Mouse (Mus musculus): ENCODE measurements around the gene Aspm.
"Not testable (repeated sequence)": the region's sequence is repeated elsewhere in the genome, so short reads cannot be mapped to it uniquely, and the experiment has no call there.

Gene Aspm

GRCm38 (mm10) chr1:139454340-139455225 is at the start of gene Aspm:
Gene Aspm (plus strand): TSS chr1:139454772.
- DNase-seq (ENCODE audit: extremely low spot score, low read depth, low spot score) = peak; percentile 95

- DNase-seq (ENCODE audit: extremely low spot score, low read depth, low spot score) = no peak
These were observed 48.8 kb upstream of the Aspm start for GRCm38 (mm10) chr1:139405766-139406165.

DNA sequence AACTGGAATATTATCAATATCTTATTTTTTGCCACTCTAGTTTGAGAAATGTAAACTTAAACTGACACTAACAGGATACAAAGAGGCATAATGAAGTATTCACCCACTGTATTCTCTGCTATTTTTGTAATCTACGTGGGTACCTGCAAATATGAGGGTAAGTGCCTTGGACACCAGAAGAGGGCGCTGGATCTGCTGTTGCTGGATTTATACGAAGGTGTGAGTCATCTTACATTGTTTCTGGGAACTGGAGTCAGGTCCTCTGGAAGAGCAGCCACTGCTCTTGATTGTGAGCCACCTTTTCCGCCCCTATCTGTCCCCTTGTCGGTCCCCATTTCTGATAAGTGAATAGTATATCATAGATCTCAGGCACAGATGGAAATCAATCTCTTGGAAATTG is 46.9 kb upstream of the Aspm start:
- no peak for DNase-seq (ENCODE audit: extremely low spot score, low read depth, low spot score)

DNA sequence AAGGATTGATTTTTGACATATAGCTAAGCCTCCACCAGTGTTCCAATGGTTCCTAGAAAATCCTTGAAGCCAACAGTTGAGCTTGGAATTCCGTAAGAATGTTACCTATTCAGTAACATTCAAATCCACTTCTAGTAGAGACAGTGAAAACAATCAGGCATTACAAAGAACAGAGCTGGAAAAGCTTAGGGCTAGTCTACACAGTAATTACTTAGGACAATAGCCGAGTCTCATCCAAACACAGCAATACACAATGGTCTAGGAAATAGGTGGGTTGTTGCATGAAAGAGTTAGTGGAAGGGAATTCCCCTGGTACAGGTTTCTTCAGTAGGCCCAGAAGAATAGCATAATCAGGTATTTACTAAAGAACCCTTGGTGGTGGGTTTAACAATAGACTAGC is 42.2 kb upstream of the Aspm start:
- DNase-seq (ENCODE audit: extremely low spot score, low read depth, low spot score) = not testable (repeated sequence)

- DNase-seq (ENCODE audit: extremely low spot score, low read depth, low spot score) = no peak
These were observed 41.1 kb upstream of the Aspm start for GRCm38 (mm10) chr1:139413465-139413864.

DNA sequence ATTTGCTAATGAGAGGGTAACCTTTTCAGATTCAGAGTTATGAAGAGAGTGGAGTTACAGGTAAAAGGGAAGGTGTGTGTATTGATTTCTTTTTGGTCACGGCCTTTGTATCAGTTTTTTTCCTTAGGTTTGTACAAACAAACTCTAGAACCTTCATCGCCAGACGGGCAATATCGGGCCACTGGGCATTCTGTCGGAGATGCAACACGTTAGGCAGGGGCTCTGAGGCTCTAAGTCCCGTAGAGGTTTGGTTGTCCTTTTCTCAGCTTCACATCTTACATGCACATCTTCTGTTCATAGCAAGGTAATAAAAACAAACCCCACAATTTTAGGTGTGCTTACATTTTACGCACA is 33.1 kb upstream of the Aspm start:
- DNase-seq (ENCODE audit: extremely low spot score, low read depth, low spot score) = no peak

- DNase-seq (ENCODE audit: extremely low spot score, low read depth, low spot score) = peak; percentile 69
These were observed 32.4 kb upstream of the Aspm start, which contains the start of gene Zbtb41 for GRCm38 (mm10) chr1:139421875-139422791. Gene Zbtb41 (plus strand): TSS chr1:139422288.

DNA sequence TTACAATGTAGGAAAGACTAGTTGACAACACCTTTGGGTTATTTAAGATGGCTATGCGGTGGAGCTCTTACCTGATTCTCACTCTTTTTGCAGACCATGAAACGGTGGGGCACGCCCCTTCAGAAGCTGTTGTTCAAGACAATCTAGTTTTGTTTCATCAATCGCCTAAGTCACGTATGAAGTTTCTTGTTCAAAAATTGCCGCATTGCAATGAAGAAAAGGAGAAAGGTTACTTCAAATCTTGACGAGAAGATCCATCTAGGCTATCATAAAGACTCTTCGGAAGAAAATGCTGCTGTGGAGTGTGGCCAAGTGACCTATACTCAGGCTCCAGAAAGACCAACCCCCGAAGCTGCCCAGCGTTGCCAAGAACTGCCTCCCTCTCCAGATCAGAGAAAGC is 31.6 kb upstream of the Aspm start:
- DNase-seq (ENCODE audit: extremely low spot score, low read depth, low spot score) = no peak

GRCm38 (mm10) chr1:139423931-139424330 is 30.6 kb upstream of the Aspm start:
- DNase-seq (ENCODE audit: extremely low spot score, low read depth, low spot score) = no peak

DNA sequence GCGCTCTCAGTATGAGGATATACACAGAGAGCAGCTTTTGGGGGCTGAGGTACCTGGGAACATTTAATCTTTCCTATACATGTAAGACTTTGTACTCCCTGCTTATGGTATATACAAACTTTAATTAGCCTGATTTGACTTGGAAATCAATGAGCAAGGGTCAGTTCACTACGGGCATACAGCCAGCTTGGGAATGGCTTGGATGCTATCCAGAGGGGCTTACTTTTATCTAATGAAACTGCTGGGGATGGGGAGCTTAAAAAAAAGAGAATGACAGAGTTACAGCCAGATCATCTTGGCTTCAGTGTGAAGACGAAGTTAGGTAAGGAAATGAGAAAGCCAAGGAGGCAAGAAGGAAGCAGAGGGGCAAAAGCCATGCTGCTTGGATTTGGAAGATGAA is 29.6 kb upstream of the Aspm start:
- no peak for DNase-seq (ENCODE audit: extremely low spot score, low read depth, low spot score)

DNA sequence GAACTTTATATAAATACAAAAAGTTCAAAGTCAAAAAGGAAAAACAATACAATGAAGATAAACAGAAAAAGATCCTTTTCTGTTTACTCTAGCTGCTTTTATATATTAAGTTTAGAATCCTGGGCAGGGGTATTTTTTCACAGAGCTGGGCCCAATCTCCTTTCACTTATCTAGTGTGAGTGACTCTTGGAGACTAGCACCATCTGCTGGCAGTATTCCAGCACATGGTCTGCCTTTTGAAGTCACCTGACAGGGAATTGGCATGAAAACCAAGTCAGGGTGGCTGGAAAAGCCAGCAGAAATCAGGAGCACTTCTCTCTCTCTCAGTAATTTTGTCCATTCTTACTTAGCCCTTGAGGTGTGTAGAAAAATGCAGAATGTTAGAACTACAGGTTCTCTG is 16.2 kb upstream of the Aspm start:
- DNase-seq (ENCODE audit: extremely low spot score, low read depth, low spot score) = no peak

GRCm38 (mm10) chr1:139443103-139443502 is 11.5 kb upstream of the Aspm start:
- not testable (repeated sequence) for DNase-seq (ENCODE audit: extremely low spot score, low read depth, low spot score)

GRCm38 (mm10) chr1:139455226-139455869 is 776 bp downstream of the Aspm start:
- no peak for DNase-seq (ENCODE audit: extremely low spot score, low read depth, low spot score)

DNA sequence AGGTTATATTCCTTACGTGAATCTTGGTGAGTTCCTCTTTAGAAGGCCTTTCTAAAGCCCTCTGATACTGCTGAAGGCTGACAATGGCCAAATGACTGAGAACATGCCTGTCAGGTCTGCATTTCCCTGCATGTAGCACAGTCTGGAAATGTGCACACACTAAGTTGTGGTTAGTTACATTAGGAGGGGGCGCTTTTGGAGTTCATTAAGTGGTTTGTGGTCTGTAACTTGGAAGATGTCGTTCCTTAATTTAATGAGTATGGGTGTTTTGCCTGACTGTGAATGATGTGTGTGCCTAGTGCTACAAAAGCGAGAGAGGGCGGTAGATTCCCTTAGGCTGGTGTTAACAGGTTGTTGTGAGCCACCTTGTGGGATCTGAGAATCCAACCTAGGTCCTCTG is 6.2 kb downstream of the Aspm start:
- no peak for DNase-seq (ENCODE audit: extremely low spot score, low read depth, low spot score)

GRCm38 (mm10) chr1:139465936-139466335 is 11.4 kb downstream of the Aspm start:
- no peak for DNase-seq (ENCODE audit: extremely low spot score, low read depth, low spot score)

- no peak for DNase-seq (ENCODE audit: extremely low spot score, low read depth, low spot score)
These were observed 24.3 kb downstream of the Aspm start for GRCm38 (mm10) chr1:139478898-139479297.

GRCm38 (mm10) chr1:139480246-139480645 is 25.7 kb downstream of the Aspm start:
- DNase-seq (ENCODE audit: extremely low spot score, low read depth, low spot score) = no peak

DNA sequence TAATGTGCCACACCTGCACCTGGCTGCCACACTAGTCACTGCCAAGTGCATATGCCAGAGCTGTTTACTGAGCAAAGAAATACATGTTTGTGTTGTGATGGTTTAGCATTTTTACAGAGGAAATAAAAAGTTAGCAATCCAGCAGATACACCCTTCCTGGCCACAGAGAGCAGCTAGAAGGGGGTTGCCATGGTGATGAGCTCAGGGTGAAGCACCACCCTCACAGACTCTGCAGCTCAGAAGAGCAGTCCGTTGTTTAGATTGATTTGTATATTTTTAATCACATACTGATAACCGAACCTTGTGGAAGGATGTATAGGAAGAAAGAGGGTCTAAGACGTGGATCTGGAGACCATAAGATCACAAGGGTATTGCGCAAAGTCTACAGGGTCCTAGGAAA is 26.6 kb downstream of the Aspm start:
- DNase-seq (ENCODE audit: extremely low spot score, low read depth, low spot score) = no peak

DNA sequence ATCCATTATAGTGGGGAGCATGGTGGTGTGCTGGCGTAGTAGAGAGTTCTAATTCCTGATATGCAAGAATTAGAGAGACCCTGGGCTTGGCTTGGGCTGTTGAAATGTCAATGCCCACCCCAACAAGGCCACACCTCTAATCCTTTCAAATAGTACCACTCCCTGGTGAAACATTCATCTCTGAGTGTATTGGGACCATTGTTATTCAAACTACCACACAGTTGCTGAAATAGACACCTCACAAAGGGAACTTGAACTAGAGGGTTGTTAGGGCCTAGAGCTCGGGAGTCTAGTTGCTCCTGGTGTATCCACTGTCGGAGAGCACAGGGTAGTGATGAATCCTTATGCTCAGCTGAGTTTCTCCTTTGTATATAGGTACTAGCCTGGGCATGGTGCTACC is 40.1 kb downstream of the Aspm start:
- DNase-seq (ENCODE audit: extremely low spot score, low read depth, low spot score) = no peak

DNA sequence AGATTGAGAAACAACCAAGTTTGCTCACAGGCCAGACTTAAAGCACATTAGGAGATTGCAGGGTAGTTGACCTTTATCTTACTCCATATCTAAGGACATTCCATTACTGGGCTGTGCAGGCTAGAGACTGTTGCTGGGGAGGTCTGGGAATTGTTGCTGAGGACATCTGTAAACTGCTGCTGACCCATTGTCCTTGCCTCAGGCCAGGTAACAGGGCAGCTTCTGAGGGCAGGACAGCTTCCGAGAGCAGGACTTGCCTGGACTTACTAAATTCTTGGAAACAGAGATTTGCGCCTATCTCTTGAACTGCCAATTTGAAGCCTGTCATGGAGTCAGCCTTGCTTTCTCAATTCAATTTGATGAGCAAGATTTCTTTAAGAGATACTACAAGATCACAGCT is 40.8 kb downstream of the Aspm start:
- DNase-seq (ENCODE audit: extremely low spot score, low read depth, low spot score) = no peak

DNA sequence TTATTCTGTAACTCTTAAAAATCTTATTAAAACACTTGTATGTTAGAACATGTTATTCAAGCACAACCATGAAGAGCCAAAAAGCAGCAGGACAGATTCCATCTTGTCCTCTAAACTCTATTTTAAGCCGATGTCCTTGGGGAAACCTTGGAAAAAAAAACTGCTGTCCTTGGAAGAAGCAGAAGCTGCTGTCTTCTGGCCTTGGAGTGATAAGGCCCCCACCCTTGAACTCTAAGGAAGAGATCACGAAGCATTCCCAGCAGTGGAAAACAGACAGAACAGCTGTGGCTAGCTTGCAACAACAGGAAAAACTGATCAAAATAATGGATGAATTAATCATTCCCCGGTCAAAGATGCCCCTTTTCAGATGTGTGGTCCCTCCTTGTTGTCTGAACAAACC is 41.6 kb downstream of the Aspm start:
- DNase-seq (ENCODE audit: extremely low spot score, low read depth, low spot score) = no peak
